Mouse (Mus musculus): ENCODE results near the gene Dirc2. TPM values are rescaled to one million over a fixed set of nuclear protein-coding genes. Genes with fewer than 3 reads are reported as not detected.

Gene Dirc2
- total and polyA plus RNA-seq, 3 experiments, result 43.2 to 61.9 (median 49.9) TPM

GRCm38 (mm10) chr16:35694250-35694846, 74.8 kb downstream of the Dirc2 start:
- Histone ChIP-seq H3K36me3 (ENCODE audit: control insufficient read depth, insufficient read depth, low read length) (no peaks in the 10 kb centered on the region), H3K27ac (no peak overlapping the region), H3K9ac (ENCODE audit: low read depth, low read length) (no peak overlapping the region), H3K4me3 (no peak overlapping the region), H3K4me1 (ENCODE audit: control insufficient read depth, insufficient read depth, low read length) (no peaks in the 10 kb centered on the region), H3K79me2 (replicated peaks; ENCODE audit: control insufficient read depth, insufficient read depth, low read length) (no peaks in the 10 kb centered on the region), H3K27me3 (ENCODE audit: control insufficient read depth, insufficient read depth, low read length) (no peaks in the 10 kb centered on the region)
- DNase-seq, result no peak
- no peak for TF ChIP-seq POLR2A (IDR thresholded peaks at IDR 0.05; ENCODE audit: insufficient read depth, low read depth, low read length)
- 95% methylated on average over 13 of the region's 13 CpGs for WGBS
- intact Hi-C loops (cut with DNase I), result no loop called here

DNA sequence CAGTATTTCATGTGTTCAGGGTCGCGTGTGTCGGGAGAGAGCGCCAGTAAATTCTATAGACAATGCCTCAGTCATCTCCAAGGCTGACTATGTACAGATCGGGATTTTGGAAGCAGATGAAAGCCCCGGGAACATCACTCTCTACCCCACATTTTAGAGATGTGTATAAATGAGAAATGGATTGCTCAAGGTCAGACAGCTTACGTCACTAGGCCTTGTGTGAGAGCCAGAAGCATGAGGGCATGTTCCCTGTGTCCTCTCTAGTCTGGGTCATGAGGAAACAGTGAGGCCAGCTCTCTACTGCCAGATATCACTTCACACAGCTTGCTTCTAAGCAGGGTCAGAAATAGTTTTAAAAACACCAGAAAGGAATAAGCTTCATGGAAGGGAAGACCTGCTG, 77.5 kb downstream of the Dirc2 start:
- 90% methylated on average over 7 of the region's 7 CpGs for WGBS
- no peaks in the 10 kb centered on the region for H3K79me2 ChIP-seq (replicated peaks; ENCODE audit: control insufficient read depth, insufficient read depth, low read length)
- H3K9ac ChIP-seq (ENCODE audit: low read depth, low read length), result no peak overlapping the region
- H3K4me1 ChIP-seq (ENCODE audit: control insufficient read depth, insufficient read depth, low read length), result no peaks in the 10 kb centered on the region
- no peaks in the 10 kb centered on the region for H3K36me3 ChIP-seq (ENCODE audit: control insufficient read depth, insufficient read depth, low read length)
- intact Hi-C loops (cut with DNase I), result no loop called here
- no peak overlapping the region for H3K27ac ChIP-seq
- no peaks in the 10 kb centered on the region for H3K27me3 ChIP-seq (ENCODE audit: control insufficient read depth, insufficient read depth, low read length)
- no peak for DNase-seq
- TF ChIP-seq CTCF (IDR thresholded peaks at IDR 0.05) (no peak), EP300 (IDR thresholded peaks at IDR 0.05; ENCODE audit: insufficient read depth, low read depth, low read length) (no peak), POLR2A (IDR thresholded peaks at IDR 0.05; ENCODE audit: insufficient read depth, low read depth, low read length) (no peak)
- no peak overlapping the region for H3K4me3 ChIP-seq

GRCm38 (mm10) chr16:35686491-35686890, 82.7 kb downstream of the Dirc2 start:
- H3K27ac ChIP-seq, result no peak overlapping the region
- H3K9ac ChIP-seq (ENCODE audit: low read depth, low read length), result no peak overlapping the region
- TF ChIP-seq CTCF (IDR thresholded peaks at IDR 0.05) (no peak), POLR2A (IDR thresholded peaks at IDR 0.05; ENCODE audit: insufficient read depth, low read depth, low read length) (no peak), EP300 (IDR thresholded peaks at IDR 0.05; ENCODE audit: insufficient read depth, low read depth, low read length) (no peak)
- peaks cover 1% of the 10 kb centered on the region; the same call in 1 of the 2 replicates for H3K4me1 ChIP-seq (ENCODE audit: control insufficient read depth, insufficient read depth, low read length)
- no peak for DNase-seq
- intact Hi-C loops (cut with DNase I), result no loop called here
- H3K4me3 ChIP-seq, result no peak overlapping the region
- H3K36me3 ChIP-seq (ENCODE audit: control insufficient read depth, insufficient read depth, low read length), result no peaks in the 10 kb centered on the region
- H3K27me3 ChIP-seq (ENCODE audit: control insufficient read depth, insufficient read depth, low read length), result no peaks in the 10 kb centered on the region
- 61% methylated on average over 7 of the region's 7 CpGs for WGBS
- no peaks in the 10 kb centered on the region for H3K79me2 ChIP-seq (replicated peaks; ENCODE audit: control insufficient read depth, insufficient read depth, low read length)

GRCm38 (mm10) chr16:35685027-35685426, 84.1 kb downstream of the Dirc2 start:
- Histone ChIP-seq H3K36me3 (ENCODE audit: control insufficient read depth, insufficient read depth, low read length) (no peaks in the 10 kb centered on the region), H3K79me2 (replicated peaks; ENCODE audit: control insufficient read depth, insufficient read depth, low read length) (no peaks in the 10 kb centered on the region), H3K27ac (no peak overlapping the region), H3K9ac (ENCODE audit: low read depth, low read length) (no peak overlapping the region), H3K4me1 (ENCODE audit: control insufficient read depth, insufficient read depth, low read length) (peaks cover 2% of the 10 kb centered on the region; the same call in 1 of the 2 replicates), H3K4me3 (no peak overlapping the region), H3K27me3 (ENCODE audit: control insufficient read depth, insufficient read depth, low read length) (no peaks in the 10 kb centered on the region)
- intact Hi-C loops (cut with DNase I), result no loop called here
- 73% methylated on average over 13 of the region's 13 CpGs for WGBS
- no peak for DNase-seq
- TF ChIP-seq POLR2A (IDR thresholded peaks at IDR 0.05; ENCODE audit: insufficient read depth, low read depth, low read length) (no peak), CTCF (IDR thresholded peaks at IDR 0.05) (no peak), EP300 (IDR thresholded peaks at IDR 0.05; ENCODE audit: insufficient read depth, low read depth, low read length) (no peak)

GRCm38 (mm10) chr16:35681327-35682108, 87.6 kb downstream of the Dirc2 start:
- WGBS, result 51% methylated on average over 17 of the region's 17 CpGs
- peaks cover 2% of the 10 kb centered on the region; the same call in 1 of the 2 replicates for H3K4me1 ChIP-seq (ENCODE audit: control insufficient read depth, insufficient read depth, low read length)

DNA sequence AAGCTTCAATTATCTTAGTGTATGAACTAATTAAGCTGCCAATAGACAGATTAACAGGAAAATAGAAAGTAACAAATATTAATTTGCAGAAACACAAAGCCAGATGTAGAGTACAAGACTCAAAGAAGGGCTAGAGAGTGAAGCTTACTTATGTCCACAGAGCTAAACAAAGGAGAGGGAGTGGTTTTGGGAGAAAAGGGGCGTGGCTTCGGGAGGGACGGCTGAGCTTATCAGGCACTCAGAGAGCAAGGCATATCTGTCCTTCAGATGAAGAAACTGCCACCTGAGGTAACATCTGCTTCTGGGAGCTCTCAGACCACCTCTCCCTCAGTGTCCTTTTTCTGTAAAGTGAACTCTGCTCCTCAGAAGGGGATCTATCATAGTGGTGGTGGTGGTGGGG, 90.7 kb downstream of the Dirc2 start:
- H3K79me2 ChIP-seq (replicated peaks; ENCODE audit: control insufficient read depth, insufficient read depth, low read length), result no peaks in the 10 kb centered on the region
- 14% methylated on average over 3 of the region's 3 CpGs for WGBS
- H3K9ac ChIP-seq (ENCODE audit: low read depth, low read length), result no peak overlapping the region
- H3K4me3 ChIP-seq, result no peak overlapping the region
- DNase-seq, result no peak
- intact Hi-C loops (cut with DNase I), result no loop called here
- no peaks in the 10 kb centered on the region for H3K27me3 ChIP-seq (ENCODE audit: control insufficient read depth, insufficient read depth, low read length)
- no peak overlapping the region for H3K27ac ChIP-seq
- no peak for TF ChIP-seq CTCF (IDR thresholded peaks at IDR 0.05)
- no peak for TF ChIP-seq EP300 (IDR thresholded peaks at IDR 0.05; ENCODE audit: insufficient read depth, low read depth, low read length)
- TF ChIP-seq POLR2A (IDR thresholded peaks at IDR 0.05; ENCODE audit: insufficient read depth, low read depth, low read length), result no peak
- H3K36me3 ChIP-seq (ENCODE audit: control insufficient read depth, insufficient read depth, low read length), result no peaks in the 10 kb centered on the region
- peaks cover 2% of the 10 kb centered on the region; the same call in 1 of the 2 replicates for H3K4me1 ChIP-seq (ENCODE audit: control insufficient read depth, insufficient read depth, low read length)

More at GRCm38 (mm10) chr16:35681327-35682108, 87.6 kb downstream of the Dirc2 start:
- Histone ChIP-seq H3K4me3 (no peak overlapping the region), H3K27ac (peak overlapping the region; percentile 86), H3K79me2 (replicated peaks; ENCODE audit: control insufficient read depth, insufficient read depth, low read length) (no peaks in the 10 kb centered on the region), H3K27me3 (ENCODE audit: control insufficient read depth, insufficient read depth, low read length) (no peaks in the 10 kb centered on the region), H3K36me3 (ENCODE audit: control insufficient read depth, insufficient read depth, low read length) (no peaks in the 10 kb centered on the region), H3K9ac (ENCODE audit: low read depth, low read length) (no peak overlapping the region)
- peak; percentile 46 to 71 for DNase-seq
- intact Hi-C loops (cut with DNase I), result no loop called here
- TF ChIP-seq EP300 (IDR thresholded peaks at IDR 0.05; ENCODE audit: insufficient read depth, low read depth, low read length) (peak; percentile 65; the same call in 1 of the 2 replicates), POLR2A (IDR thresholded peaks at IDR 0.05; ENCODE audit: insufficient read depth, low read depth, low read length) (peak; percentile 65; the same call in 1 of the 2 replicates), CTCF (IDR thresholded peaks at IDR 0.05) (no peak)
